Mouse (Mus musculus) activated CD4-positive, CD25-positive, alpha-beta regulatory T cell, adult 4 months (primary cell): ENCODE data around the gene Tnfaip3. TPM values are rescaled to one million over a fixed set of nuclear protein-coding genes. Genes with fewer than 3 reads are reported as not detected.

Experiments used
- ATAC-seq: one replicate; pipeline ENCODE4 v1.8.0; 2017
- polyA plus RNA-seq, 2 experiments: library from polyadenylated mRNA; unstranded; fragments of 100-300 nt; shearing (Covaris generic); gene quantifications; one replicate each; pipeline ENCODE4 v1.2.1; 2017

Gene Tnfaip3
- polyA plus RNA-seq, 2 experiments from 2014 or later, result 28.3 to 37.8 TPM

- peak; percentile 87 for ATAC-seq
Measured at GRCm38 (mm10) chr10:18964856-18965255, 50.6 kb downstream of the Tnfaip3 start.

- ATAC-seq, result no peak
Measured at GRCm38 (mm10) chr10:18959777-18960492, 55.5 kb downstream of the Tnfaip3 start.

- ATAC-seq, result peak; percentile 76
Measured at GRCm38 (mm10) chr10:18953706-18954071, 61.8 kb downstream of the Tnfaip3 start.

- no peak for ATAC-seq
Measured at GRCm38 (mm10) chr10:18953011-18953705, 62.3 kb downstream of the Tnfaip3 start.

Other genes starting within 250 kb of the Tnfaip3 start
- not detected for gene Gm4922, start 228.9 kb downstream of the Tnfaip3 start, polyA plus RNA-seq
- 1 to 10 TPM in 1 of 2 experiments, under 1 TPM in 1; 0.40 to 1.2 TPM for gene Perp, start 170.6 kb downstream of the Tnfaip3 start, polyA plus RNA-seq